Mouse (Mus musculus): ENCODE data around the gene Stk35. TPM values are rescaled to one million over a fixed set of nuclear protein-coding genes. Genes with fewer than 3 reads are reported as not detected.

Gene Stk35
- 7.5 to 12.2 TPM (median 8.9 TPM) in 3 replicates for total RNA-seq (2017)

GRCm38 (mm10) chr2:129800271-129800903 lies at the start of gene Stk35:
Gene Stk35 (plus strand): TSS chr2:129800517.
- ATAC-seq (replicated peaks; ENCODE audit: insufficient number of reproducible peaks, low FRiP score, low TSS enrichment, poor library complexity, severe bottlenecking), result peak; percentile 80

- no peak for ATAC-seq (replicated peaks; ENCODE audit: insufficient number of reproducible peaks, low FRiP score, low TSS enrichment, poor library complexity, severe bottlenecking)
Observed at GRCm38 (mm10) chr2:129782046-129782445, 18.3 kb upstream of the Stk35 start.

- no peak for ATAC-seq (replicated peaks; ENCODE audit: insufficient number of reproducible peaks, low FRiP score, low TSS enrichment, poor library complexity, severe bottlenecking)
Observed at GRCm38 (mm10) chr2:129796501-129796900, 3.8 kb upstream of the Stk35 start.

GRCm38 (mm10) chr2:129797709-129798108 lies 2.6 kb upstream of the Stk35 start:
- ATAC-seq (replicated peaks; ENCODE audit: insufficient number of reproducible peaks, low FRiP score, low TSS enrichment, poor library complexity, severe bottlenecking), result no peak

- no peak for ATAC-seq (replicated peaks; ENCODE audit: insufficient number of reproducible peaks, low FRiP score, low TSS enrichment, poor library complexity, severe bottlenecking)
Observed at GRCm38 (mm10) chr2:129798410-129798809, 1.9 kb upstream of the Stk35 start.

GRCm38 (mm10) chr2:129800904-129801230 lies 550 bp downstream of the Stk35 start:
- ATAC-seq (replicated peaks; ENCODE audit: insufficient number of reproducible peaks, low FRiP score, low TSS enrichment, poor library complexity, severe bottlenecking), result no peak

GRCm38 (mm10) chr2:129801231-129802029 lies 1.1 kb downstream of the Stk35 start:
- ATAC-seq (replicated peaks; ENCODE audit: insufficient number of reproducible peaks, low FRiP score, low TSS enrichment, poor library complexity, severe bottlenecking), result peak; percentile 51

GRCm38 (mm10) chr2:129805486-129805885 lies 5.2 kb downstream of the Stk35 start:
- no peak for ATAC-seq (replicated peaks; ENCODE audit: insufficient number of reproducible peaks, low FRiP score, low TSS enrichment, poor library complexity, severe bottlenecking)

- no peak for ATAC-seq (replicated peaks; ENCODE audit: insufficient number of reproducible peaks, low FRiP score, low TSS enrichment, poor library complexity, severe bottlenecking)
Observed at GRCm38 (mm10) chr2:129806486-129806885, 6.2 kb downstream of the Stk35 start.

GRCm38 (mm10) chr2:129810563-129810962 lies 10.2 kb downstream of the Stk35 start:
- no peak for ATAC-seq (replicated peaks; ENCODE audit: insufficient number of reproducible peaks, low FRiP score, low TSS enrichment, poor library complexity, severe bottlenecking)

GRCm38 (mm10) chr2:129814033-129814432 lies 13.7 kb downstream of the Stk35 start:
- no peak for ATAC-seq (replicated peaks; ENCODE audit: insufficient number of reproducible peaks, low FRiP score, low TSS enrichment, poor library complexity, severe bottlenecking)

GRCm38 (mm10) chr2:129815076-129815475 lies 14.8 kb downstream of the Stk35 start:
- no peak for ATAC-seq (replicated peaks; ENCODE audit: insufficient number of reproducible peaks, low FRiP score, low TSS enrichment, poor library complexity, severe bottlenecking)

GRCm38 (mm10) chr2:129817603-129818257 lies 17.4 kb downstream of the Stk35 start:
- no peak for ATAC-seq (replicated peaks; ENCODE audit: insufficient number of reproducible peaks, low FRiP score, low TSS enrichment, poor library complexity, severe bottlenecking)

GRCm38 (mm10) chr2:129818868-129819267 lies 18.6 kb downstream of the Stk35 start:
- no peak for ATAC-seq (replicated peaks; ENCODE audit: insufficient number of reproducible peaks, low FRiP score, low TSS enrichment, poor library complexity, severe bottlenecking)

GRCm38 (mm10) chr2:129819531-129819930 lies 19.2 kb downstream of the Stk35 start:
- ATAC-seq (replicated peaks; ENCODE audit: insufficient number of reproducible peaks, low FRiP score, low TSS enrichment, poor library complexity, severe bottlenecking), result no peak

GRCm38 (mm10) chr2:129819951-129820350 lies 19.6 kb downstream of the Stk35 start:
- no peak for ATAC-seq (replicated peaks; ENCODE audit: insufficient number of reproducible peaks, low FRiP score, low TSS enrichment, poor library complexity, severe bottlenecking)

GRCm38 (mm10) chr2:129821021-129821420 lies 20.7 kb downstream of the Stk35 start:
- ATAC-seq (replicated peaks; ENCODE audit: insufficient number of reproducible peaks, low FRiP score, low TSS enrichment, poor library complexity, severe bottlenecking), result no peak

GRCm38 (mm10) chr2:129821568-129821967 lies 21.3 kb downstream of the Stk35 start:
- no peak for ATAC-seq (replicated peaks; ENCODE audit: insufficient number of reproducible peaks, low FRiP score, low TSS enrichment, poor library complexity, severe bottlenecking)

GRCm38 (mm10) chr2:129823310-129823709 lies 23.0 kb downstream of the Stk35 start:
- ATAC-seq (replicated peaks; ENCODE audit: insufficient number of reproducible peaks, low FRiP score, low TSS enrichment, poor library complexity, severe bottlenecking), result no peak

GRCm38 (mm10) chr2:129824254-129824653 lies 23.9 kb downstream of the Stk35 start:
- ATAC-seq (replicated peaks; ENCODE audit: insufficient number of reproducible peaks, low FRiP score, low TSS enrichment, poor library complexity, severe bottlenecking), result no peak

Data from monocyte, adult 5-6 weeks (primary cell).